Mouse (Mus musculus): Measurements from ENCODE around the gene Pde6b.

GRCm38 (mm10) chr5:108366984-108367841 lies 21.0 kb upstream of the Pde6b start:
- TF ChIP-seq CTCF (IDR thresholded peaks at IDR 0.05; ENCODE audit: low read depth, low read length) (no peak), EP300 (IDR thresholded peaks at IDR 0.05; ENCODE audit: insufficient read depth, low read depth, low read length) (no peak), POLR2A (IDR thresholded peaks at IDR 0.05; ENCODE audit: insufficient read depth, low read length) (no peak)

All from ES-Bruce4 (cell line).